In genomic region chr9:73073169-73073568, GRCm38 (mm10) we compare ENCODE assay signal across 30 mouse cellular contexts. TPM values are rescaled to one million over a fixed set of nuclear protein-coding genes. Genes with fewer than 3 reads are reported as not detected.
DNase-seq lines count a peak whose midpoint lies in the region; ATAC-seq and TF ChIP-seq lines count a peak whose summit lies in the region.
"Had no signal": no experiment of that assay in that cellular context is flagged by ENCODE, and none has a peak within 500 bp of the region (broad histone marks: within the 10 kb centered on the region; RNA-seq: fewer than 3 reads in every experiment).

No protein-coding gene starts in this region.

- no peaks in the 10 kb centered on the region for H3K27me3 ChIP-seq in spleen, adult 2 months (ENCODE audit: control insufficient read depth, insufficient read depth, low read length)
- no peaks in the 10 kb centered on the region for H3K27me3 ChIP-seq in stomach, postnatal 0 days (ENCODE audit: control insufficient read depth, insufficient read depth, low read length)
- no peaks in the 10 kb centered on the region for H3K27me3 ChIP-seq in forebrain, embryonic 12.5 days
- H3K27me3 ChIP-seq: hindbrain, embryonic 15.5 days; lung, embryonic 15.5 days; stomach, embryonic 15.5 days had no signal

- no peak for TF ChIP-seq EP300 in stomach, postnatal 0 days (optimal IDR thresholded peaks at IDR 0.05)

- peak in 1 of 2 experiments; percentile 19 for DNase-seq in spleen, adult 2 months (ENCODE audit: low read depth in 1 of 2, low spot score in 2 of 2)
- DNase-seq in spleen, adult 12 weeks (ENCODE audit: low spot score), result no peak
- DNase-seq in induced T-regulatory cell, adult 2 months (ENCODE audit: low read depth), result peak; percentile 81
- DNase-seq in stomach, postnatal 0 days (ENCODE audit: low spot score), result no peak
- no peak for DNase-seq in gastrocnemius, postnatal 10 days
- no peak for DNase-seq in adrenal gland, adult (ENCODE audit: inconsistent age in 2 of 2, low spot score in 1 of 2)
- DNase-seq in gastrocnemius, adult 18-20 months (ENCODE audit: low spot score), result no peak
- DNase-seq: adrenal gland, adult 2 months; cerebellum, adult 11-12 months; cerebellum, postnatal 25 days; gastrocnemius, postnatal 14 days; heart, postnatal 14 days; kidney, adult 8-10 months; kidney, postnatal 36 days; right cerebral cortex, adult 18-20 months; spleen, adult 18-20 months had no signal

- no peak overlapping the region for H3K9ac ChIP-seq in stomach, postnatal 0 days (ENCODE audit: low read length)
- no peak overlapping the region for H3K9ac ChIP-seq in forebrain, embryonic 12.5 days
- H3K9ac ChIP-seq: hindbrain, embryonic 15.5 days; lung, embryonic 15.5 days; stomach, embryonic 15.5 days had no signal

- peaks cover 4% of the 10 kb centered on the region; the same call in 1 of the 2 replicates for H3K4me1 ChIP-seq in spleen, adult 2 months (ENCODE audit: control insufficient read depth, insufficient read depth, insufficient read length)
- H3K4me1 ChIP-seq in stomach, postnatal 0 days (replicated peaks; ENCODE audit: control insufficient read depth, insufficient read depth), result peaks cover under 1% of the 10 kb centered on the region; the same call in 1 of the 2 replicates
- no peaks in the 10 kb centered on the region for H3K4me1 ChIP-seq in forebrain, embryonic 12.5 days

- ATAC-seq in stomach, postnatal 0 days (ENCODE audit: low FRiP score, low TSS enrichment), result no peak
- ATAC-seq in forebrain, embryonic 12.5 days (ENCODE audit: low FRiP score), result no peak
- ATAC-seq: forebrain, embryonic 16.5 days; midbrain, embryonic 16.5 days had no signal

- TF ChIP-seq POLR2A in spleen, adult 2 months (IDR thresholded peaks at IDR 0.05; ENCODE audit: low read depth, low read length), result no peak

- TF ChIP-seq CTCF in spleen, adult 2 months (IDR thresholded peaks at IDR 0.05; ENCODE audit: extremely low read depth, insufficient read depth, insufficient read length, insufficient replicate concordance), result no peak
- no peak for TF ChIP-seq CTCF in stomach, postnatal 0 days (IDR thresholded peaks at IDR 0.05; ENCODE audit: low read depth)

- no peaks in the 10 kb centered on the region for H3K9me3 ChIP-seq in stomach, postnatal 0 days (ENCODE audit: control insufficient read depth, low read length)
- no peaks in the 10 kb centered on the region for H3K9me3 ChIP-seq in forebrain, embryonic 12.5 days
- H3K9me3 ChIP-seq: G1E; hindbrain, embryonic 15.5 days; lung, embryonic 15.5 days; stomach, embryonic 15.5 days had no signal

- peaks cover 2% of the 10 kb centered on the region; the same call in 1 of the 2 replicates for H3K36me3 ChIP-seq in spleen, adult 2 months (ENCODE audit: control insufficient read depth, insufficient read depth, low read length)
- H3K36me3 ChIP-seq in stomach, postnatal 0 days (ENCODE audit: control insufficient read depth, insufficient read depth, low read length), result no peaks in the 10 kb centered on the region; the same call in 1 of the 2 replicates
- H3K36me3 ChIP-seq in forebrain, embryonic 12.5 days (replicated peaks), result no peaks in the 10 kb centered on the region
- H3K36me3 ChIP-seq: hindbrain, embryonic 15.5 days; lung, embryonic 15.5 days; stomach, embryonic 15.5 days had no signal

- H3K4me2 ChIP-seq in stomach, postnatal 0 days (replicated peaks; ENCODE audit: low read depth), result no peak overlapping the region
- H3K4me2 ChIP-seq in forebrain, embryonic 12.5 days, result no peak overlapping the region
- H3K4me2 ChIP-seq: hindbrain, embryonic 15.5 days; lung, embryonic 15.5 days; stomach, embryonic 15.5 days had no signal

- H3K4me3 ChIP-seq in spleen, adult 2 months (ENCODE audit: extremely low read depth, insufficient read depth, insufficient read length), result peak overlapping the region; percentile 10; the same call in 1 of the 2 replicates
- H3K4me3 ChIP-seq in stomach, postnatal 0 days (ENCODE audit: low read depth, low read length), result no peak overlapping the region
- no peak overlapping the region for H3K4me3 ChIP-seq in forebrain, embryonic 12.5 days (replicated peaks)
- H3K4me3 ChIP-seq: hindbrain, embryonic 15.5 days; lung, embryonic 15.5 days; stomach, embryonic 15.5 days had no signal

- 9% methylated on average over 5 of the region's 5 CpGs for WGBS in spleen, adult 2 months
- whole genome bisulfite sequencing in stomach, postnatal 0 days, result 92% methylated on average over 5 of the region's 5 CpGs
- WGBS in forebrain, embryonic 12.5 days, result 91% methylated on average over 5 of the region's 5 CpGs

- H3K27ac ChIP-seq in spleen, adult 2 months (ENCODE audit: insufficient read depth, low read length), result peak overlapping the region; percentile 64
- H3K27ac ChIP-seq in stomach, postnatal 0 days (replicated peaks), result 0 out of 2 replicates have a peak overlapping the region, but pooled peaks have one; percentile 30
- H3K27ac ChIP-seq in forebrain, embryonic 12.5 days, result no peak overlapping the region
- H3K27ac ChIP-seq: hindbrain, embryonic 15.5 days; lung, embryonic 15.5 days; macrophage; stomach, embryonic 15.5 days had no signal

RNA-seq across cellular contexts. Expression of gene Khdc3, which starts 28.5 kb away (rescaled TPM):
- 0.30 and 0.40 TPM in 2 replicates for polyA plus RNA-seq in spleen, adult 2 months (2012; rRNA removed)
- polyA plus RNA-seq in stomach, postnatal 0 days (2015; fragmentation: Nextera tagmentation; extraction: Ambion mirVana), result not detected in 2 replicates
- total RNA-seq in gastrocnemius, postnatal 10 days (2021), result not detected
- total RNA-seq in gastrocnemius, adult 18-20 months (2021), result not detected
- polyA plus RNA-seq in forebrain, embryonic 12.5 days (2016; fragmentation: Nextera tagmentation; extraction: Ambion mirVana), result not detected in 2 replicates
- total RNA-seq: gastrocnemius, postnatal 14 days; heart, adult 8-10 months had no signal
- polyA plus RNA-seq: brain, embryonic 14.5 days; C2C12; forebrain, embryonic 16.5 days; lung, embryonic 15.5 days; macrophage had no signal

RNA-seq across cellular contexts. Expression of gene Rab27a, which starts 28.5 kb away (rescaled TPM):
- polyA plus RNA-seq in spleen, adult 2 months (2012; rRNA removed), result 6.0 and 7.0 TPM in 2 replicates
- 22.5 and 22.7 TPM in 2 replicates for polyA plus RNA-seq in stomach, postnatal 0 days (2015; fragmentation: Nextera tagmentation; extraction: Ambion mirVana)
- 1 to 10 TPM; 2.1 to 2.9 TPM for total RNA-seq in gastrocnemius, postnatal 10 days (2021)
- 1 to 10 TPM; 1.3 to 2.0 TPM for total RNA-seq in gastrocnemius, adult 18-20 months (2021)
- 1.4 and 1.8 TPM in 2 replicates for polyA plus RNA-seq in forebrain, embryonic 12.5 days (2016; fragmentation: Nextera tagmentation; extraction: Ambion mirVana)

RNA-seq across cellular contexts. Expression of gene Gm20509, which starts 29.1 kb away (rescaled TPM):
- polyA plus RNA-seq in spleen, adult 2 months (2012; rRNA removed), result not detected in 2 replicates
- not detected in 2 replicates for polyA plus RNA-seq in stomach, postnatal 0 days (2015; fragmentation: Nextera tagmentation; extraction: Ambion mirVana)
- total RNA-seq in gastrocnemius, postnatal 10 days (2021), result not detected
- total RNA-seq in gastrocnemius, adult 18-20 months (2021), result not detected
- polyA plus RNA-seq in forebrain, embryonic 12.5 days (2016; fragmentation: Nextera tagmentation; extraction: Ambion mirVana), result not detected in 2 replicates
- total RNA-seq: G1E; gastrocnemius, postnatal 14 days; heart, adult 8-10 months; heart, postnatal 14 days; layer of hippocampus, postnatal 10 days; left cerebral cortex, postnatal 14 days had no signal
- polyA plus RNA-seq: adrenal gland, adult 2 months; C2C12; forebrain, embryonic 16.5 days; G1E; hindbrain, embryonic 15.5 days; limb, embryonic 14.5 days; lung, embryonic 15.5 days; macrophage; midbrain, embryonic 16.5 days; stomach, embryonic 15.5 days had no signal

RNA-seq across cellular contexts. Expression of gene Pigb, which starts 33.0 kb away (rescaled TPM):
- polyA plus RNA-seq in spleen, adult 2 months (2012; rRNA removed), result 6.8 and 8.3 TPM in 2 replicates
- polyA plus RNA-seq in stomach, postnatal 0 days (2015; fragmentation: Nextera tagmentation; extraction: Ambion mirVana), result 7.7 and 8.7 TPM in 2 replicates
- 1 to 10 TPM; 4.4 to 5.3 TPM for total RNA-seq in gastrocnemius, postnatal 10 days (2021)
- 1 to 10 TPM; 3.3 to 3.7 TPM for total RNA-seq in gastrocnemius, adult 18-20 months (2021)
- 10.3 and 13.6 TPM in 2 replicates for polyA plus RNA-seq in forebrain, embryonic 12.5 days (2016; fragmentation: Nextera tagmentation; extraction: Ambion mirVana)

RNA-seq across cellular contexts. Expression of gene Rsl24d1, which starts 40.1 kb away (rescaled TPM):
- 10.0 and 10.6 TPM in 2 replicates for polyA plus RNA-seq in spleen, adult 2 months (2012; rRNA removed)
- 55.6 and 56.3 TPM in 2 replicates for polyA plus RNA-seq in stomach, postnatal 0 days (2015; fragmentation: Nextera tagmentation; extraction: Ambion mirVana)
- 10 to 100 TPM; 42.0 to 43.2 TPM for total RNA-seq in gastrocnemius, postnatal 10 days (2021)
- total RNA-seq in gastrocnemius, adult 18-20 months (2021), result 10 to 100 TPM; 34.5 to 36.7 TPM
- polyA plus RNA-seq in forebrain, embryonic 12.5 days (2016; fragmentation: Nextera tagmentation; extraction: Ambion mirVana), result 133 and 137 TPM in 2 replicates
